Mouse (Mus musculus) common myeloid progenitor, adult 5-6 weeks (primary cell): Measurements from ENCODE around the gene Mrm1. TPM values are rescaled to one million over a fixed set of nuclear protein-coding genes. Genes with fewer than 3 reads are reported as not detected.
"Not testable (repeated sequence)": the region's sequence is repeated elsewhere in the genome, so short reads cannot be mapped to it uniquely, and the experiment has no call there.

Experiments
- ATAC-seq: replicated peaks from 2 replicates; pipeline ENCODE4 v1.8.0; 2016; ENCODE audit warnings: low read depth, mild to moderate bottlenecking, moderate TSS enrichment, inconsistent platforms; ENCODE audit not compliant: poor library complexity, severe bottlenecking
- total RNA-seq: library from RNA; stranded (forward); fragments of 200-1000, 187-1606 nt; gene quantifications from 2 replicates; pipeline ENCODE4 v1.2.3, GENCODE M21; 2017

Mrm1 gene
- total RNA-seq = 7.0 and 12.7 TPM in 2 replicates

DNA sequence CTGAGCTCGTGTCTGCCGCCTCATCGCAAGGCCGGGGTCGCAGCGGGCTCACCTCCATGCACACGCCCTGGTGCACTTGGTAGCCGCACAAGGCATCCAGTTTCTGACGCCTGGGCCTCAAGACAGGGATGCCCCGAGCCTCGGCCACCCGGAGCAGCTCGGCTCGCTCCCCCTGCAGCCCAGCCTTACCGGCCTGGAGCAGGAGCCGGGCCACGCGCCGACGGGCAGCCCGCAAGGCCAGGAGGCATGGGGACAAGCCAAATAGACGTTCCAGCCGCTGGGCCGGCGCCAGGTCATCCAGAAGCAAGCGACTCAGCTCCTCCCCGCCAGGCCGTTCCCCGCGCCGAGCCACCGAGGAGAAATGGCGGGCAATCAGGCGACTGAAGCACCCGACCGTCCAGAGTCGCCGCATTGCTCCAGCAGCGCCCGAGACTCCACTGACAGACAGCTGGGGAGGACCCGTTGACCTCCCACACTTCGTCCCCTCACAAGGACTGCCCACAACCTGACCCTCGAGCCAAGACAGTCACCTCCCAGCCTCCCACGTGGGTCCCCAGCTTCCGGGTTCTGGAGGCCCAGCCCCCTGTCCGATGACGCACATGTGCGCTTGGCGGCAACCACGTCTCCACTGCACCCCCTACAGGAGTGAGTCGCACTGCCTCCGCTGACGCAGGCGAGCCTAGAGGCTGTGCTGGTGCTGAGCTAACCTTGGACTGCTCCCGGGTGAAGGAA lies at the start of gene Mrm1:
Gene Mrm1 (minus strand): TSS at position 555 of the 732 bp plus-strand sequence.
- ATAC-seq = peak; percentile 80

DNA sequence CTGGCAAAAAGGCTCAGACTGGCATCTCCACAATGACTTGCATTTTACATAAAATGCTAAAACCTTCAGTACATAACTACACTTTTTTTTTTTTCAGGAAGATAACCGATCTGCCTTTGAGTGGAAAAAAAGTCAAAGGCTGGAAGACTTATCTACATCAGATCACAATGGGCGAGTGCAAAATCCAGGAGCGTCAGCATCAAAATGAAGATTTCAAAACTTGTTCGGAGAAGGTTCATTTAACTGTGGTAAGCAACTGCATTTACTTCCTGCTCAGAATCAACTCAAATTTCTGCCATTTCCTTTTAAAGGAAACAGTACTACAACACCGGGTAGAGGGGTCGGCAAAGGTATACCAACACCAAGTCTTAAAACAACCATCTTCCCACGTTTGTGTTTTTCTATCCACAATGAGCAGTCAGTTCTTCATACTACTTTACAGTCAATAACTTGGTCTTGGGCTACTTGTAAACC lies 49.5 kb upstream of the Mrm1 start:
- ATAC-seq = no peak

DNA sequence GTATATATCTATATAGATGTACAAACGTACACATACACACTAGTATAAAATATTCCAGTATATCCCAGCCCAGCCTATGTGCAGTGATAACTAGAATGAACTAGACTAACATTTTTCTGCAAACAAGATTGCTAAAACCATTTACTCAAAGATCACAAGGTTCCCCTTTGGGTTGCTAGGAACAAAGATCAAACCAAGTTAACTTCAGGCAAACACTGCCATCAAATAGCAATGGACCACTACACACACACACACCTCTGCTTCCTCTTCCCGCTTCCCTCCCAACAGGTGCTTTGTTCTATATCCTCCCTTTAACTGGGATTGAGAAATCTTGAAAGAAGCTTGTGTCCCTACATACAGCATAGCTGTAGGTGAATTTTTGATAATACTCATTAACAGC lies 48.3 kb upstream of the Mrm1 start:
- ATAC-seq = no peak

GRCm38 (mm10) chr11:84865268-84865667 lies 46.0 kb upstream of the Mrm1 start:
- ATAC-seq = no peak

- ATAC-seq = no peak
These were observed 36.0 kb upstream of the Mrm1 start for GRCm38 (mm10) chr11:84855285-84855684.

GRCm38 (mm10) chr11:84847475-84848090 lies 28.3 kb upstream of the Mrm1 start:
- no peak for ATAC-seq

DNA sequence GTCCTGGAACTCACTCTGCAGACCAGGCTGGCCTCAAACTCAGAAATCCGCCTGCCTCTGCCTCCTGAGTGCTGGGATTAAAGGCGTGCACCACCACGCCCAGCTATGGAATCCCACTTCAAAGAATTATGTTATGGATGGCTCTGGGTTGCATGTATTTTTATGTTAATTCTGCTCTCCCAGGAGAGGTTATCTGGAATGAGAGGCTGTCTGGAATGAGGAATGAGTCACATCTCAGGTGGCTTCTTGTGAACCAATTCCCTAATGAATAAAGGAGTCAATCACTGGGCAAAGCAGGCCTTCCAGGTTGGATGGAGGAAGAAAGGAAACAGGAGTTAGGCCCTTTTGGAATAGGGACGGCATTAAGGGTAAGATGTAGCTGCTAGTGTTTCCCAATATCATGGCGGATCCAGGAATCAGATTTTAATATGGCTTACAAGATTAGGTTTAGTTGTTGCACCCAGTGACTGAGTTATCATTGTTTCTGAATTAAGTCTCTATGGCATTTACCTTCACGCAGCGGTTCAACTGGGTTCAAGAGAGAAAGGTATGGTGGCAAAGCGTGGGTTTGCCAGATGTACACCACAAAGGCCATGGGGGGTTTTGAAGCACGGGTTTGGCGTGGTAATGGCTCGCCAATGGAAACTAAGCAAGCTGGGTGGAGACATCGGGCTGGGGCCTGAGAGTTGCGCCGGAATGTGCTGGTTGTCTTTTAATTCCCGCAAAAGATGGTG lies 27.6 kb upstream of the Mrm1 start:
- no peak for ATAC-seq

DNA sequence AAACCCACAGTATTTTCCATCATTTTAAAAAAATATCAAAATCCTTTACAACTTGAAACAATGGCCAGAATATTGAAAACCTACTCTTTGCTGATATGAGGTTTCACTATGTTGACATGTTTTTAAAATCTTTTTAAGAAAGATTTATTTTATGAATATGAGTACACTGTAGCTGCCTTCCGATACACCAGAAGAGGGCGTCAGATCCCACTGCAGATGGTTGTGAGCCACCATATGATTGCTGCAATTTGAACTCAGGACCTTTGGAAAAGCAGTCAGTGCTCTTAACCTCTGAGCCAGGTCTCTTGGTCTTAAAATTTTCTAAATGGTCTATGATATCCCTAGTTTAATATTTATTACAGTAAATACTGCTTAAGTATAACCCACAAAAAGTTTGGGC lies 20.0 kb upstream of the Mrm1 start:
- ATAC-seq = no peak

- ATAC-seq = not testable (repeated sequence)
These were observed 10.2 kb upstream of the Mrm1 start for GRCm38 (mm10) chr11:84829495-84829894.

DNA sequence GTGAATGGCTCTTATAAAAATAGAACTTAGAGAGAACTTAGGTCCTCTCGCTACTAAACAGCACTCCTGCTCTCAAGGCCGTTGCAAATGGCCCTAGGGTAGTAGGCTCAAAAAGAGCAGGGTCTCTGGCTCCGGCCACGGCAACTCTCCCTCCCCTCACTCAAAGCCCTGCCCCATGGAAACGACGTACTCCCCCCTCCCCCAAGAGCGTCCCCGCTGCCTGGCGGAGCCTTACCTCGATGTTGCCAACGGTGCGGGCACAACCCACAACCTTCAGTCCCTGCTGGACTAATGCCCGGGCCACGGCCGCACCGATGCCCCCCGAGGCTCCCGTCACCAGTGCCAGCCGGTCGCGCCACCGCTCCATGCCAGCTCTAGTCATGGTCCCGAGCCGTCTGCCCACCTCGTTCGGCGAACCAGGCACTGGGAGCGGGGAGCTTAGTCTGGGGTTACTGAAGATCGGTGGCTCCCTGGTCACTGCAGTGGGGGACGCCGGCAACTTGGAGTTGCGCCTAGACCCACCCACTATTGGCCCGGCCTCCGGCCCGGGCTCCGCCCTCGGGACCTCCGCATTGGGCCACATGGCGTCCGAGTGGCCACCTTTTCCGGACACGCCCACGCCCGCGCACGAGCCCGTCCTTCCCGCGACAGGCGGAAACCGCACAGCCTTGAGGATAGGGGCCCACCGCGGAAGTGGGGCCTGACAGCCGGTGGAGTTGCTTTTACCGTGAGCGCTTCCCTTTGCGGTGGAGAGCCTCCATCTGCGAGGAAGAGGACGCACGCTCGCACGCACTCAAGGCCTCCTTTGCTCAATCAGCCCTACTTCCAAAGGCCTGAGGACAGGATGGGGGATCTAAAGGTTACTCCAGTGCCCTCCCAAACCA lies 9.4 kb upstream of the Mrm1 start, which contains the start of gene Dhrs11:
Gene Dhrs11 (minus strand): TSS at position 479 of the 884 bp plus-strand sequence.
- peak; percentile 91 for ATAC-seq

GRCm38 (mm10) chr11:84827901-84828503 lies 8.7 kb upstream of the Mrm1 start:
- ATAC-seq = 0 out of 2 replicates have a peak, but pooled peaks have one; percentile 7

- ATAC-seq = no peak
These were observed 8.2 kb upstream of the Mrm1 start for GRCm38 (mm10) chr11:84827492-84827891.

- ATAC-seq = no peak
These were observed 6.9 kb upstream of the Mrm1 start for GRCm38 (mm10) chr11:84826185-84826584.

- no peak for ATAC-seq
These were observed 6.0 kb upstream of the Mrm1 start for GRCm38 (mm10) chr11:84825261-84825807.

DNA sequence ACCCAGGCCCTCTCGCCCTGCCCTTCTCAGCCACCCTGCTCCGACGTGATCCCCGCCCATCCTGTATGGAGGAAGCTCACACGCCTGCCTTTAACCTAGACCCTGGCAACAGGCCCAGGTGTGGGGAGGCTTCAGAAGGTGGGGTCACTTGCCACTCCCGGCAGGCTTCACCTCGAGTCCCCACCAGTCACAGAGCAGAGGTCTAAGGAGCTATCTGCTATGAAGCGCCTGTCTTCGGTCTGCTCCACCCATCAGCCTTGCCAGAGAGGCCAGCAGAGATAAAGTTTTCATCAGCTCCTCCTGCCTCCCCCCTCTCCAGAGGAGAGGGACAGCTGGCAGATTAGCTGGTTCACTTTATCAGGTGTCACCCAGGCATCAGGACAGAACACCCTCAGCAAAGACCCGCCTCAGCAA lies 4.2 kb upstream of the Mrm1 start:
- ATAC-seq = peak; percentile 40

GRCm38 (mm10) chr11:84822487-84822886 lies 3.2 kb upstream of the Mrm1 start:
- ATAC-seq = no peak

GRCm38 (mm10) chr11:84821131-84821770 lies 1.9 kb upstream of the Mrm1 start:
- ATAC-seq = no peak

DNA sequence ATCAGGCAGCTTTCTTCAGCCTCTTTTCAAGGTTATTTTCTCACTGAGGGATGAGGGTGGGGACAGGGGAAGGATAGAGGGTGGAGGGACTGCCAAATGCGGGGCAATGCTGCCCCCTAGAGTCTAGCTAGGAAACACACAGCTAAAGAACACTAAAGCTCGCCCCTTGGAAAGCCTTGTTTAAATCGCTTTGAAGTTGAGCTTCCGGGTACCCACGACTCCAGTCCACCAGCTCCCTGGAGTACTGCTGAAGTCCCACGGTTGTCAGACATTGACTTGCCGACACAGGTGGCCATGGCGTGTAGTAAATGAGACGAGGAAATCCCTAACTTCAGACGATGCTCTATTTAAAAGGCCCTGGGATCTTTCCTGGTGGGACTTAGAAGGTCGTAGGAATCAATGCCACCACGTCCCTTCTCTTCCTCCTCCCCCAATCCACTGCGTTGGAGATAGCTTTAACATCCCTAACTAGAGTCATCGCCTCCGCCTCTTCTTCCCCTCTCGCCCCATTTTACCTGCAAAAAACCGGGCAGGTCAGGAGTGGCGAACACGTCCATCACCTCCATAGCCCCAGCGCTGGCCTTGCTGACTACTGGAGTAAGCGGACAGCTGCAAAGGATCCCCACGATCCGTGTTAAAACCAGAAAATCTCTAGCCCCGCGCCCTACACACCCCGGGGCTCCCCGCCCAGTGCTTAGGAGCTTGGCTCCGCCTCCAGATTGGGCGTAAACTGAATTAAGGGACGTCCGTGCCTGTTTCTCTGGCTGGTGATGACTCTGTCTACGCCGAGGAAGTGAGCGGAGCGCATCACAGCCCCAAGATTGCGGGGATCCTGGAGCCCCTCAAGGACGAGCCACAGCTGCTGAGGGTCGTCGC lies 992 bp downstream of the Mrm1 start:
- ATAC-seq = peak; percentile 57
